Mouse (Mus musculus) spleen, adult 2 months (tissue): ENCODE measurements around the gene Pld4. TPM values are rescaled to one million over a fixed set of nuclear protein-coding genes. Genes with fewer than 3 reads are reported as not detected.

ENCODE experiments used
- DNase-seq, 2 experiments: peaks; one replicate each; pipeline versions ENCODE4 v3.0.0 to v3.0.0-alpha.2; 2012 to 2021; ENCODE audit warnings: low spot score in 2 of 2, low read depth in 1 of 2
- H3K27ac ChIP-seq: fragments of 200-500 bp; 2 replicates; pipeline ENCODE4 v1.5.1; 2012; ENCODE audit warnings: low read length, inconsistent platforms; ENCODE audit not compliant: insufficient read depth
- H3K27me3 ChIP-seq: fragments of 200-500 bp; 2 replicates; pipeline ENCODE4 v1.6.1; 2012; ENCODE audit warnings: mild to moderate bottlenecking, moderate library complexity, low read length, inconsistent platforms; ENCODE audit not compliant: control insufficient read depth, insufficient read depth
- H3K36me3 ChIP-seq: fragments of 200-500 bp; 2 replicates; pipeline ENCODE4 v1.6.1; 2012; ENCODE audit warnings: mild to moderate bottlenecking, low read length, inconsistent platforms; ENCODE audit not compliant: control insufficient read depth, insufficient read depth
- H3K4me1 ChIP-seq: fragments of 200-500 bp; 2 replicates; pipeline ENCODE4 v1.6.1; 2011; ENCODE audit warnings: inconsistent platforms; ENCODE audit not compliant: control insufficient read depth, insufficient read depth, insufficient read length
- H3K4me3 ChIP-seq: fragments of 200-500 bp; 2 replicates; pipeline ENCODE4 v1.5.1; 2011; ENCODE audit warnings: mild to moderate bottlenecking, inconsistent platforms; ENCODE audit not compliant: insufficient read depth, insufficient read length; ENCODE audit errors: extremely low read depth
- CTCF ChIP-seq: fragments of 200-500 bp; IDR thresholded peaks from 2 replicates; pipeline ENCODE4 v1.5.1; 2011; ENCODE audit warnings: mild to moderate bottlenecking, inconsistent platforms; ENCODE audit not compliant: insufficient read depth, insufficient read length, insufficient replicate concordance; ENCODE audit errors: extremely low read depth
- POLR2A ChIP-seq: fragments of 200-500 bp; IDR thresholded peaks from 2 replicates; pipeline ENCODE4 v1.6.1; 2011; ENCODE audit warnings: low read depth, low read length, inconsistent platforms
- WGBS: fragments of 180-500 bp; shearing (Covaris S2); methylation state at CpG from one replicate; pipeline ENCODE4 v1.1.7; 2018; 5-methylcytosine and 5-hydroxymethylcytosine counted together
- polyA plus RNA-seq: library from polyadenylated mRNA; depleted of rRNA; stranded (reverse); fragments of >200 nt; gene quantifications from 2 replicates; pipeline ENCODE4 v1.2.3, GENCODE M21; 2012

The Pld4 gene
- polyA plus RNA-seq, 1 experiment: 332 TPM

DNA sequence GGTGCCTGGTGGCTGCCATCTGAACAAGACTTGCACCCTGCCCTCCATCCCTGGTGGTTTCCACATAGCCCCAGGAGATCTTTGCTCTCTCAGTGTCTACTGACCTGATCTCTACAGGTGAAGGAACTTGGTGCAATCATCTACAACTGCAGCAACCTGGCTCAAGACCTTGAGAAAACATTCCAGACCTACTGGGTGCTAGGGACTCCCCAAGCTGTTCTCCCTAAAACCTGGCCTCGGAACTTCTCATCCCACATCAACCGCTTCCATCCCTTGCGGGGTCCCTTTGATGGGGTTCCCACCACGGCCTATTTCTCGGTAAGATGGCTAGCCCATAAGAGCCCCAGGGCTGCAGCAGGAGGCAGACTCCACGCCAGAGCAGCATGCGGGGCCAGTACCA is 6.1 kb downstream of the Pld4 start:
- no peak overlapping the region for H3K27ac ChIP-seq
- WGBS: 98% methylated on average over 7 of the region's 7 CpGs
- no peaks in the 10 kb centered on the region for H3K27me3 ChIP-seq
- H3K4me3 ChIP-seq: no peak overlapping the region
- no peaks in the 10 kb centered on the region for H3K4me1 ChIP-seq
- TF ChIP-seq POLR2A (no peak), CTCF (no peak)
- H3K36me3 ChIP-seq: peaks cover 33% of the 10 kb centered on the region
- DNase-seq: no peak

DNA sequence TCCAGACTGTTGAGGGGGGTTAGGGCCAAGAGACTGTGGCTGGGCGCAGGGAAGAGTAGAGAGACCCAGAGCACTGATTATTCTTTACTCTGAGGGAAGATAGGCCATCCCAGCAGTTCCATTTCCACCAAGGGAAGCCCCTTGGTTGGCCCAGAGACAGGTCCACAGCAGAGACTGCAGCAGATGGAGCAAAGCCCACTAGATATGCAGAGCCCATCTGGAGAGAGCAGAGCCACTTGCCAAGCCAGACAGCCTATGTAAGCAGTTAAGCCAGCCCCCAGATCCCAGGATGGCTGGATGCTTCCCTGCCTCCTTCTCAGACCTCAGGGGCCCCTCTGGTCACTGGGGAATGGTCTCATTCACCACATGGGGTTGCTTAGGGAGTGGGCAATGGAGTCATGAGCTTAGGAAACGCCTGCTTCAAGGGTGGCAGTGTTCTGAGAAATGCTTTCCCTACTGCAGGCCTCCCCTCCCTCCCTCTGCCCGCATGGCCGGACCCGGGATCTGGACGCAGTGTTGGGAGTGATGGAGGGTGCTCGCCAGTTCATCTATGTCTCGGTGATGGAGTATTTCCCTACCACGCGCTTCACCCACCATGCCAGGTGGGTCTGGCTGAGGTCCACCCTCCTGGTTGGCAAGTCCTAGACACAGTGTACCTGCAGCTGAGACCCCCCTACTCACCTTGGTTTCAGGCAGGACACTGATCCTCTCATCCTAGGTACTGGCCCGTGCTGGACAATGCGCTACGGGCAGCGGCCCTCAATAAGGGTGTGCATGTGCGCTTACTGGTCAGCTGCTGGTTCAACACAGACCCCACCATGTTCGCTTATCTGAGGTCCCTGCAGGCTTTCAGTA is 6.8 kb downstream of the Pld4 start:
- H3K4me1 ChIP-seq: no peaks in the 10 kb centered on the region
- DNase-seq: no peak
- no peak overlapping the region for H3K4me3 ChIP-seq
- peaks cover 33% of the 10 kb centered on the region for H3K36me3 ChIP-seq
- 93% methylated on average over 16 of the region's 16 CpGs for WGBS
- H3K27ac ChIP-seq: no peak overlapping the region
- no peak for TF ChIP-seq CTCF
- TF ChIP-seq POLR2A: no peak
- no peaks in the 10 kb centered on the region for H3K27me3 ChIP-seq

DNA sequence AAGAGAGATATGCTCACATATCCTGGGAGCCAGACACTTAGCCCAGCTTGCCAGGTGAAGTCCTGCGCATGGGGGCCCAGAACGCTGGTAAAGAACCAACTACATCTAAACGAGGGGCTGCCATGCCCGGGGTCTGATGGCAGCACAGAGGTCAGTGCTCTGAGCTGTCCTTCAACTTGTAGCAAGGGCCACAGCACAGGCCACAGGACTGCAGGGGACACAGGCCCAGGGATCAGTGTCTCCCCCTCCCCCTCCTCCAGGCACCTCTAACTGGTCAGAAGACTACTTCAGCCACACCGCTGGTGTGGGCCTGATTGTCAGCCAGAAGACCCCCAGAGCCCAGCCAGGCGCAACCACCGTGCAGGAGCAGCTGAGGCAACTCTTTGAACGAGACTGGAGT is 7.7 kb downstream of the Pld4 start:
- TF ChIP-seq CTCF (no peak), POLR2A (no peak)
- H3K27me3 ChIP-seq: no peaks in the 10 kb centered on the region
- DNase-seq: no peak
- no peak overlapping the region for H3K27ac ChIP-seq
- H3K4me1 ChIP-seq: no peaks in the 10 kb centered on the region
- peaks cover 33% of the 10 kb centered on the region for H3K36me3 ChIP-seq
- no peak overlapping the region for H3K4me3 ChIP-seq
- WGBS: 88% methylated on average over 8 of the region's 8 CpGs

GRCm38 (mm10) chr12:112769031-112769430 is 8.6 kb downstream of the Pld4 start:
- DNase-seq: no peak

GRCm38 (mm10) chr12:112769751-112770150 is 9.3 kb downstream of the Pld4 start:
- DNase-seq: no peak
- H3K4me3 ChIP-seq: no peak overlapping the region
- TF ChIP-seq CTCF (no peak), POLR2A (no peak)
- H3K27ac ChIP-seq: no peak overlapping the region
- H3K27me3 ChIP-seq: no peaks in the 10 kb centered on the region
- H3K36me3 ChIP-seq: peaks cover 25% of the 10 kb centered on the region
- 93% methylated on average over 2 of the region's 2 CpGs for WGBS
- H3K4me1 ChIP-seq: no peaks in the 10 kb centered on the region

More at GRCm38 (mm10) chr12:112769031-112769430, 8.6 kb downstream of the Pld4 start:
- no peak overlapping the region for H3K27ac ChIP-seq
- H3K4me1 ChIP-seq: no peaks in the 10 kb centered on the region
- H3K36me3 ChIP-seq: peaks cover 29% of the 10 kb centered on the region
- H3K4me3 ChIP-seq: no peak overlapping the region
- 84% methylated on average over 6 of the region's 6 CpGs for WGBS
- H3K27me3 ChIP-seq: no peaks in the 10 kb centered on the region
- TF ChIP-seq POLR2A: no peak
- no peak for TF ChIP-seq CTCF

GRCm38 (mm10) chr12:112770396-112770795 is 9.9 kb downstream of the Pld4 start:
- TF ChIP-seq CTCF (no peak), POLR2A (no peak)
- DNase-seq: no peak
- H3K27me3 ChIP-seq: no peaks in the 10 kb centered on the region
- peaks cover 20% of the 10 kb centered on the region for H3K36me3 ChIP-seq
- WGBS: 73% methylated on average over 4 of the region's 4 CpGs
- H3K4me3 ChIP-seq: no peak overlapping the region
- H3K27ac ChIP-seq: no peak overlapping the region
- no peaks in the 10 kb centered on the region for H3K4me1 ChIP-seq

- DNase-seq: no peak
- TF ChIP-seq CTCF (no peak), POLR2A (no peak)
- Histone ChIP-seq H3K4me1 (no peaks in the 10 kb centered on the region), H3K27me3 (no peaks in the 10 kb centered on the region), H3K27ac (no peak overlapping the region), H3K4me3 (no peak overlapping the region), H3K36me3 (peaks cover 10% of the 10 kb centered on the region)
- 87% methylated on average over 14 of the region's 14 CpGs for WGBS
Measured at GRCm38 (mm10) chr12:112772306-112772705, 11.9 kb downstream of the Pld4 start.
